Mouse (Mus musculus) liver, postnatal 0 days (tissue): ENCODE measurements around the gene Gal3st2.

Experiments
- CTCF ChIP-seq: sonication (generic); IDR thresholded peaks from 2 replicates; pipeline ENCODE4 v1.5.1; 2016; ENCODE audit warnings: antibody characterized with exemption, low read depth
- EP300 ChIP-seq: IDR thresholded peaks from 2 replicates; pipeline ENCODE4 v1.6.1; 2016; ENCODE audit warnings: antibody characterized with exemption, low read depth, mild to moderate bottlenecking

DNA sequence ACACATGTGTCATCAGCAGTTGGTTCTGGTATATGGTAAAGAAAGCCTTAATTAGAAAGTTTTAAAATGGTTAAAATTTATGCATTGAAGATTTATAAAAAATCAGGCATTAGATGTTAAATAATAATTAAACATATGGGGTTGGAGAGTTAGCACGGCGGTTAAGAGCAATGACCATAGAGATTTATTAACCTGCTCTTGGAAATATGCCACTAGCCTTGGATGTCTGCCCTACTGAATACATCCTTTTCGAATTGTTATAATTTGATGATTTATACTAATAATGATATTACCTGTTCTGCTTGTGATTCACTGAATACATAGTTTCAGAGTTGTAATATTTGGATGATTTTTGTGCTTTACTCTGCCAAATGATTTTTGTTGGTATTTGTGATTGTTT is 3.1 kb upstream of the Gal3st2 start:
- TF ChIP-seq CTCF (no peak), EP300 (no peak)
